Mouse (Mus musculus): ENCODE results near the gene Olfr1418.

- TF ChIP-seq POLR2AphosphoS5 (IDR thresholded peaks at IDR 0.05; ENCODE audit: insufficient replicate concordance, low read depth, low read length) (no peak), CTCF (IDR thresholded peaks at IDR 0.05; ENCODE audit: low read depth, low read length) (no peak), GATA1 (IDR thresholded peaks at IDR 0.05; ENCODE audit: borderline replicate concordance, low read length) (no peak), TAL1 (conservative IDR thresholded peaks at IDR 0.05; ENCODE audit: low read depth, low read length) (no peak)
Measured at GRCm38 (mm10) chr19:11816706-11817105, 44.2 kb downstream of the Olfr1418 start.

Data from G1E (cell line).